Mouse (Mus musculus) G1E (cell line): ENCODE results near the gene Creb5.

Source experiments
- CTCF ChIP-seq: IDR thresholded peaks from 2 replicates; pipeline ENCODE4 v1.5.1; 2012; ENCODE audit warnings: low read depth, low read length, inconsistent platforms, mixed read lengths
- GATA1 ChIP-seq: IDR thresholded peaks from 2 replicates; pipeline ENCODE4 v1.6.1; 2012; ENCODE audit warnings: borderline replicate concordance, low read length, inconsistent platforms, mixed read lengths

DNA sequence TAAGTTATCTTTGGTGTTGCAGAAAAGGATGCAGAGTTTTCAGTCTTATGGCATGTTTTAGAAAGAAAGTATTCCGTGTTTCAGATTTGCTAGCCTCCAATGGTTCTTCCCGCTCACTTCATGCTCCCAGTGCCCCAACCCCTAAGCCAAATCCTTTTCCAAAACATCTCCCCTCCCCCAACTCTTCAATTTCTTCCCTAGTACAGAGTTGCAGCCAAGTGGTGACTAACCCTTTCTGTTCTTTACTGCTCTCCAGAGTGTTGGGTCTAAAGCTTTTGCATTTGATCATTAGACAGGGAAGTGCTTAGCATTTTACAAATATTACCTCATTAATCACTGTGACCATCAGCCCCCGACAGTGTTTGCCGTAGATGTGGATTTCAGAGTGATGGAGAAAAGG is 142.8 kb downstream of the Creb5 start:
- no peak for TF ChIP-seq GATA1
- TF ChIP-seq CTCF, result no peak
